Mouse (Mus musculus) mature B cell (primary cell): ENCODE measurements around the gene Il1rap.

ENCODE experiments used
- in situ Hi-C: fragments of 300-500 bp; cut with MboI; formaldehyde crosslinking; loops from 2 replicates; pipeline ENCODE4 v1.14.3; 2019

Il1rap gene

DNA sequence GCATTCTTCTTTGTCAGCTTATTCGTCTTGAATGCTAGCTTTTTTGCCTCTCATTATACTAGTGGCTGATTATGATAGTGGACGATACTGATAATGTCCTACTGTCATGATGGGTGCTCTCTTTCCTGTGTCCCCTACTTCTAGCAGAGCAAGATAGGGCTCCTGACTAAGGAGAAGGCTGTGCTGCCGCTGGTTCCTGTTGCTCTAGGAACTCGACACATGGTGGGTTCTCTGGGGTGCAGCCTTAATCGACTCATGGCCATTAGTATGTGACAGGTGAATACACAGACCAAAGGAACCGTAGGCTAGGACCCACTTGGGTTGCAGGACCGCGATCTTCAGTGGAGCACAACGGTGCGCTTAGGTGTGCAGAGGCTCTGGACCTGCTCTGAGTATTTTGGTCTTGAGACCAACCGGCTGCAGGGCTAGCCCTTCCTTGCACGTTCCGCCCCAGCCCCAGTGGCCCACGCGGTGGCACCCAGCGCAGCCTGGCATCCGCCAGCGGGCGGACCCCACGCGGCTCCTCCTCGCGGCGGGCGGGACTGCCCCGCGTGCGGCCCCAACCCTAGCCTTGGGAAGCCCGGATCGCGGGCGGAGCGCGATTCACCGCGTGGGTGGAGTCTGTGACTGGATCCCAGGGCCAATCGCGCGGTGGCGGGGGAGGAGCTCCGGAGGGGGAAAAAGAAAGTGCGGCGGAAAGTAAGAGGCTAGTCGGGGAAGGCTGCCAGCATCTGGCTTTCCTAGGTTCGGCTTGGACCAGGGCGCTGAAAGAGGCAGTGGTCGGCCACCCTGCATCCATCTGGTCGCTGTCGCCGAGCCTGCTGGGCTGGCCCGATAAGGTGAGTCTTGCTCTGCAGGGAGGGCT lies at the start of gene Il1rap:
Gene Il1rap (plus strand): TSS at position 657 of the 865 bp plus-strand sequence.
- in situ Hi-C loops: no loop called here

DNA sequence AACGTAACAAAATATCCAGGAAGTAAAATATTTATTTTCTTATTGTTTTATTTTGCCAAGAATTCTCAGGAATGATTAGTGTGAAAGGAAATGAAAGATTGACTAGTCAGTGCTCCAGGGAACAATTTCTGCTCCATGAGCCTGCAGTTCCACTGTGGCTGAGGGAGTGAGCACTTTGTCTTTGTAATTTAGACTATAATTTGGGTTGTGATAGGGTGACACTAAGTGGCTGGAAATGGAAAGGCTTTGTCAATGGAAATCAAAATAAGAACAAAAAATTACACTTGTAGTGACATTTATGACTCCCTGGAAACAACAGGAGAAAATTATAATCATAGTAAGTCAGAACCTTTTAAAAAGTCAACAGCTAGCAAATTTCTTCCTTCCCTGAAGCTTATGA lies 49.2 kb upstream of the Il1rap start:
- in situ Hi-C loops: no loop called here

- in situ Hi-C loops: no loop called here
Measured at GRCm38 (mm10) chr16:26546170-26546878, 35.2 kb upstream of the Il1rap start.

DNA sequence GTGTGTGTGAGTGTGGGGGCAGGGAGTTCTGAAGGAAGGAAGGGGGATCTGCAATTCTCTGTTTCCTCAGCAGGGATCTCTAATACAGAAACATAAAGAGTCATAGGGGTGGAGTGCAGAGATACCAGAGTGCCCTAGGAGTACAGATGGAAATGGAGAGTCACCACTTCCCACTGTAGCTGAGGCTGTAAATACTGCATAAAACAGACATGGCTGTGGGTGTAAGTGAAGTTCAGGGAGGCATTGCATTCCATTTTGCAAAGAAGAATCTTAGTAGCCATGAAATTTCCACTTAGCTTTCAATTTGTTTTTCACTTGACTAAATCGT lies 34.7 kb upstream of the Il1rap start:
- in situ Hi-C loops: no loop called here

DNA sequence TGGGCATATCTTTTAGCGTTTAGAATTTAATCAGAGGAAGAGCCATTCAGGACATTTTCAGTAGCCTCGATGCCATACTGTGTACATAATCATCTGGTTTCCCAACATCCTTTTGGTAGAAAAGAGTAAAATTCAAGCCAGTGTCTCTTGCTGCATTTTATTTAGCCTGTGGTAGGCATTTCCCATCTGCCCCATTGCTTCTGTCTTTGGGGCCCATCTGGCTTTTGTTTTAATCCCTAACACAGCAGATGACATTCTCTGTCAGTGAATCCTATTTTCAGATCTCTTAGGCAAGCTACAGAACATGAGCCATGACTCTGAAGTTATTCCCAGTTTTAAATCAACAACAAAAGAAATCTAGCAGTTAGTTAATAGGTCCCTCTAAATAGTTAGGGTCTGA lies 32.3 kb upstream of the Il1rap start:
- in situ Hi-C loops: no loop called here

- in situ Hi-C loops: no loop called here
Measured at GRCm38 (mm10) chr16:26552234-26552633, 29.3 kb upstream of the Il1rap start.

DNA sequence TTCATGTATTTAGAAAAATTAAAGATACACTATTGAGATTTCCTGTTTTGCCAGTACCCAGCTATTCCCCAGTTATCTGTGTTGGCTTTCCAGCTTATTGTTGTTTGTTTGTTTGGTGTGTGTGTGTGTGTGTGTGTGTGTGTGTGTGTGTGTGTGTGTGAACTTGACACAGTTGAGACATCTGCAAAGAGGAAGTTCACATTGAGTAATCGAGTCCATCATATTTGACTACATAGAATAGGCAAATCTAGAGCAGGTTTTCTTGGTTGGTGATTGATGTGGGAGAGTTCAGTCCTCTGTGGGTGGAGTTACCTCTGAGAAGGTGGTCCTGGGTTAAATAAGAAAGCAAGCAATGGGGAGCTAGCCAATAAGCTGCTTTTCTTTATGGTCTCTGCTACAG lies 22.7 kb upstream of the Il1rap start:
- in situ Hi-C loops: no loop called here

GRCm38 (mm10) chr16:26561743-26562142 lies 19.8 kb upstream of the Il1rap start:
- in situ Hi-C loops: no loop called here

- in situ Hi-C loops: no loop called here
Measured at GRCm38 (mm10) chr16:26562771-26563170, 18.7 kb upstream of the Il1rap start.

GRCm38 (mm10) chr16:26569387-26569978 lies 12.0 kb upstream of the Il1rap start:
- in situ Hi-C loops: no loop called here

- in situ Hi-C loops: no loop called here
Measured at GRCm38 (mm10) chr16:26571836-26572235, 9.7 kb upstream of the Il1rap start.

- in situ Hi-C loops: no loop called here
Measured at GRCm38 (mm10) chr16:26574173-26574572, 7.3 kb upstream of the Il1rap start.

- in situ Hi-C loops: no loop called here
Measured at GRCm38 (mm10) chr16:26581913-26582376, 441 bp downstream of the Il1rap start.

- in situ Hi-C loops: no loop called here
Measured at GRCm38 (mm10) chr16:26585806-26586205, 4.3 kb downstream of the Il1rap start.

DNA sequence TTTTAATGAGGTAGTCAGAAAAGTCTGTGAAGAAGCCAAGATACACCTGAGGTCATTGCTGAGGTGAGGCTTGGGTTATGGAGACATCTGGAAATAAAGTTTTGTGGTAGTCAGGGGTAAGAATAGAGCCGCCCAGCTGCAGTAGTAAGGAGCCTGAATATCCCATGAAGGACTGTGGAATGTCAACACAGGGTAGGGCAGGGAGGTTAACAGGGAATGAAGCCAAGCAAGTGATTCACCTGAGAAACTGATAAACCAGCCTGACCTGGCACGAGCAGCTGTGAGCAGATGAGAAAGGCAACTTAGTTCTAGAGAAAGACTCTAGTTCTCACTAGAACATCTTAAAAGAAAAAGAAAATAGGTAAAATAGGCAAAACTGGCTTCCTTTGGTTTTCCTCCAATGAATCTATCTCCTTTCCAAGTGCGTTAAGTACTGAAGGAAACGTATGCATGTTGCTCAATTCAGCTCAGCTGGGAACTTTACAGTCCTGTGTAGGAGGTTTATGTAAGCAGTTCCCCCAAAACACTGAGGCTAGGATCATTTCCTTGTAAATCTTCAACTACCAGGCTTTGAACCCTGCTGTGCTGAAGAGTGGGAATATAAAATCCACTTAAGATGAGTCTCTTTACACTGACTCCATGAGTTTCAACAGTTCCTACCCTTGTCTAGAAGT lies 9.5 kb downstream of the Il1rap start:
- in situ Hi-C loops: no loop called here

DNA sequence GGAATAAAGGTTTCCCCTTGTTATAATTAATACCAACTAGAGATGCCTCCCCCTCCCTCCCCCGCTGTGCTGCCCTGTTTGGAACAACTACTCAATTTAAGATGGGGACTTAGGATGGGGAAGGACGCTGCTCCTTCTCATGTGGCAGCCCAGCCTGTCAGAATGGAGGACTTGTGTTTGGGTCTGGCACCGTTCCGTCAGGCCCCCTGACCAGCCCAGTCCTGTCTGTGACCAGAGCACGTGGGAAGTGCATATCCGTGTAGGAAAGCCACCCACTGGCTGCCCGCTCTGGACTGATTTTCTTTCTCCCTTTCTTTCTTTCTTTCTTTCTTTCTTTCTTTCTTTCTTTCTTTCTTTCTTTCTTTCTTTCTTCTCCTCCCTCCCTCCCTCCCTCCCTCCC lies 14.9 kb downstream of the Il1rap start:
- in situ Hi-C loops: no loop called here

GRCm38 (mm10) chr16:26597307-26597706 lies 15.8 kb downstream of the Il1rap start:
- in situ Hi-C loops: no loop called here

- in situ Hi-C loops: no loop called here
Measured at GRCm38 (mm10) chr16:26598591-26598990, 17.1 kb downstream of the Il1rap start.

DNA sequence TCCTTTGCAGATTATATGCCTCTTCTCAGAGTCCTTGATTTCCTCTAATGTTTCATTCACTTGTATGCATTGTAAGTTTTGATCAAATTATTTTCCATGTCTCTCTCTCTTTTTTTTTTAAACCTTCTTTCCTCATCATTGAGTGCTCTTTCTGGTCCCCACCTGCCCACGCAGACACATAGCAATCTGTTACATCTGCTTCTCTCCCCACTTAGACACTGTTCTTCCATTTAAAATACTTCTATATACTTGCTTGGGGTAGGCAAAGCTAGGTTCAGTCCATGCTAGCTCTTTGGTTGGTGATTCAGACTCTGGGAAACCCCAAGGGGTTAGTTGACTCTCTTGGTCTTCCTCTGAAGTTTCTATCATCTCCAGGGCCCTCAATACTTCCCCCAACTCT lies 20.0 kb downstream of the Il1rap start:
- in situ Hi-C loops: no loop called here

- in situ Hi-C loops: no loop called here
Measured at GRCm38 (mm10) chr16:26604621-26605020, 23.1 kb downstream of the Il1rap start.

GRCm38 (mm10) chr16:26608003-26608402 lies 26.5 kb downstream of the Il1rap start:
- in situ Hi-C loops: no loop called here

DNA sequence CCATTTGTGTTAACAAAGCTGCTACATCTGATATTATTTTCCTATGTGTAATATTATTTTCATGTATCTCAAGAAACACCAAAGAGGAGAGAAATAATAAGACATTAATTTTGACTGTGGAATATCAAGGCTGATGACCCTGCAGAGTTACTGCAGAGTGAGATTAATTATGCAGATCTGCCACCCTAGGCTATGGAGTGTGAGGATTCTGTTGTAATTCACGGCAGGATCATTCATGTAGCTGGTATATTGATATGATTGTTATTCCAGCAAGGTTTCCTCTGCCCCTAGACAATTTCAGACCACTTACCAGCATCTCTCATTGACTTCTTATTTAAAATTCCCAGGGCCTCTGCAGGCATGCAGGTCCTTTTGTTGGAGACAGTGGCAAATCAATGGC lies 29.0 kb downstream of the Il1rap start:
- in situ Hi-C loops: no loop called here
